Mouse (Mus musculus) right cerebral cortex, postnatal 14 days (tissue): ENCODE data around the gene Dusp18.

Experiments used
- DNase-seq: peaks from one replicate; pipeline ENCODE4 v3.0.0; 2022

Gene Dusp18

DNA sequence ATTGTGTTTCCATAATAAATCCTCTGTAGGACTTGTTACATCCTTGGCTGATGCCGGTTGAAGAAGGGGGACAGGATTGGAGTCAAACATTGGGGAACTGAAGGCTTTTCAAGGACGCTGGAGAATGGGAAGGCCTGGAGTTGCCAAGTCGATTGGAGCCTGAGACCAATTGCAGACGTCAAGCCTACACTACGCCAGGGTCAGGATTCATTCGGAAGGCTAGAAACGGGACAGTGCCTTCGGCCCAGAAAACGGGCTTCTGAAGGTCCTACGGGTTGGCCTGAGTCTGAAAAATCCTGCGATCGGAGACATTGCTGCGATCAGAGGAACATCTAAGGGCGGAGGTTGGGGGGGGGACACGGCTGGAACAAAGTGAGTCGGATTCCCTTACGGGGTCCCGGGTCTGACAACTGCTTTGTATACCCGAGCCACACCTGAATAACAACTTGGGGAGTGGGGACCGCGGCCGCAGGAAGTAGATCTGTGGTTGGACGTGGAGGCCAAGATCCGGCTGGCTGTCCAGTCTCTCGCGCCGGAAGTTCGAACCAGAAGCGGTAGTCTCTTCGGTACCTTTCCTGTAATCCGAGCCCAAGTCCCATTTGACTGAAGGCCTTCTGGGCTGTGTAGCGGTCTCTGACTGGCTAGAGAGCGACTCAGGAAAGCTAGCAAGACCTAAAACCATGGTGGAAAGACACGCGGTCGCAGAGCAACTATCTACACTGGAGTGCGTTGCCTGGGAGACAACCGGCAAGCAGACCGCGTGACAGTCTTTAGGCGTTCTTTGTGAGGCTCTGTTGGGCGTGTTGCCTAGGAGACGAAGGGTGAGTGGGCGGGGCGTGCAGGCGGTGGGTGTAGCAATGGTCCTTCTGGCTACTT is at the start of gene Dusp18, which contains the start of gene 4921536K21Rik:
Gene Dusp18 (plus strand): TSS at position 835 of the 876 bp plus-strand sequence.
Gene 4921536K21Rik (minus strand): TSS at position 693 of the 876 bp plus-strand sequence.
- DNase-seq: peak; percentile 94

DNA sequence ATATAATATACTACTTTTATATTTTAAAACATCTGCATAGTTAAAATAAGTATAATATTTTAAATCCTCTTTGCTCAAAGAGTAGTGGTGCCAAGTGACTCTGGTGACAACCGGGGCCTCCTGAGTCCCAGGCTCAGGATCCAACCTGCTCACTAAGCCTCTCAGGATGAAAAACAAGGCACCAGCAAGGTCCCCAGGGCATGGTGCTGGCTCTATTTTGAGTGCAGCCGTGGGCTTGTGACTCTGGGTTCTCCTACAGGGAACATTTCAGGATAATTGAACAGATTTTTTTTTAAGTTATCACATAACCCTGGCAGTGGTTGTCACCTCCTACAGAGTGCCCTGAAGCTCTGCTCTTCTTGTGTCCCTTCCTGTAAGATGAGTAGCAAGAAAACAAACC is 48.7 kb upstream of the Dusp18 start:
- no peak for DNase-seq

DNA sequence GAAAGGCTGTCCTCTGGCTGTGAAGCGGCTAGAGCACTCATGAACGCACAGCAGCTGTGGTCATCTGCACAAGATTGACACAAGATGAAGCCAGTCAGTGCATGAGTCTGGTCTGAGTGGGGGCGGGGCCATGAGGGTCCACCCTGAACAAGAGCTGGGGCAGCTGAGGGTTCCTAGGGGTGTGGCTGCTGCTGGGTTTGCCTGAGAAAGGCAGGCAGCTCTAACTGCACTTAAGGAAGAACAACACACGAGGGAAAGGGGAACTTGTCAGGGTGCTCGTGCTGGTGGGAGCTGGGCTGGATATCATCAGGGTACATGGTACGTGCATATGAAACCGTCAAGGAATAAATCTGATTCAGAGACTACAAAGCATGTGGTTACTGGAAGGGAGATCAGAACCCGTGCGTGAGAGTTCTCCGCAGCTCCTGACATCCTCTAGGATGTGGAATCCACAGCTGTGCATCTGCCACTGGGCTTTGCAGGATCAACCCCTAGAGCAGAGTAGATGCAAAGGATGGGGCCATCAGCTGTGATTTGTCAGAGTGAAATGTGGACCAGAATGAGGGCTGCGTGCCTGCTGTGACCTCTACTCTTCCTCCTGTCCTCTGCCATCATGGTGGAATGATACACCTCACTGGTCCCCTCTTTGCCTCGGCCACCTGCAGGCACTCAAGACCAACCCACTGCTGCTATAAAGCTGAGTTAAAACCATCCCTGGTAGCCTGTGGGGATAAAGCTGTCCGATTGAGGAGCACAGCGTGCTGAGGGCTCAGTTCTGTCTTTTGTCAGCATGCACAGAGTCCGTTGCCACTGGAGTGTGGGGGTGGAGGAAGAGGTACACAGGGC is 45.3 kb upstream of the Dusp18 start:
- DNase-seq: no peak

DNA sequence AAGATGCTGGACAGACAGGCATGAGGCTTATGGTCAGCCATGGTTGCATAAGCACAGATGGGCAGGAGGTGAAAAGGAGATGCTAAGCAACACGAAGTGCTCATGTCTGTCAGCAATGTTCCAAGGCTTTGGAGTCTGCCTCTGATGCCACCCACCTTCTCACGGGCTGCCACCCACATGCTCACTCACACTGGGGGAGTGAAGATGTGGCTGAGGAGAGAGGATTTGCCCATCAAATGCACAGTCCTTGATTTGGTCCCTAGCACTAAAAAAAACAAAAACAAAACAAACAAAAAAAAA is 44.8 kb upstream of the Dusp18 start:
- DNase-seq: no peak

DNA sequence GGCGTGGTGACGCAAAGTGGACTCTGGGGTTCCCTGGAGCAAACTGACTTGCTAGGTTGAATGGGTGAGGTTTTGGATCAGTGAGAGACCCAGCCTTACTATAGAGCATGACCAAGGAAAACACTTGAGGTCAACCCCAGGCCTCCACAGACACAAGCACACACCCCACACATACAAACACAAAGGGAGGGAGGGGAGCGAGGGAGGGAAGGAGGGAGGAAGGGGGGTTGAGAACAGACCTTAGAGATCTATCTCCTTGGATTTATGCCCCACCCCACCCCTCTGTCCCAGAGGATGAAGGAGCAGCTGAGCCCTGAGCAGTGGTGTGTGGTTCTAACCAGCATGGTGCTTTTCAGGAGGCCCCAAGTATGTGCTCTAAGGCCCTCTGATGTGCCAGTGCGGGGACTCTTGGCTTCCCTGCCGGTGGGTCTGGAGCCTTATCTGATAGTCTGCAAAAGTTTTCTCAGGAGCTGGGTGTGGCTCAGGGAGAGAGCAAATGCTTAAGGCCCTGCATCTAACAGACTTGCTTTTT is 44.2 kb upstream of the Dusp18 start:
- no peak for DNase-seq

DNA sequence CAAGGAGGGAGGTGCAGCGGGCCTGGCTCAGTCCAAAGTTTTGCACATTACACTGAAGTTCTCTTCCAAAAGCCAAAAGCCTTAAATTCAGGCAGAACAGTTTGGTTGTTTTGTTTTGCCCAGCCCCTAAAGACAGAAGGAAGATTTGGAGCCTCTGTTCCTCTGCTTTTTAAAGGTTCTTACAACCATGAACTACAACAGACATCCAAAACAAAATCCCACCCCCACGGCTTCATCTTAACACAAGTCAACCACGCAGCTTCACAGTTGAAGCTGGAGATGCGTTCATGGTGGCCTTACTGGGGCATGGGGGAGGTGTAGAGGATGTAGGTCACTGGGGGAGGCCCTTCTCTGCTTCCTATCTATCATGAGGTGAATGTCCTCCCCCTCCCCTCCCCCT is 43.2 kb upstream of the Dusp18 start:
- DNase-seq: no peak

DNA sequence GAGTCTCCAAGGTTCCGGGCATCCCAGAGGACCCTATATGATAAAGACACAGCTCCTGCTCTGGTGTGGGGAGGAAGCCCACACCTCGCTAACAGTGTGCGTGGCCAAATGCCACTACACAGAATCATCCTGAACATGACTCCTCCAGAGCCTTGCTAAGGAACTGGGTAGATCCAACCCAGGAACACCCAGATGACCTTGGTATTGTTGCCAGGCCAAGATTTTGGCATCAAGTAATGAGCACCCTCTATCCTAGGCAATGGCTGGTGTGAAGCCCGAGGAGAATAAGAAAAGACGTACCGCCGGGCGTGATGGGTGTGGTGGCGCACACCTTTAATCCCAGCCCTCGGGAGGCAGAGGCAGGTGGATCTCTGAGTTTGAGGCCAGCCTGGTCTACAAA is 42.0 kb upstream of the Dusp18 start:
- DNase-seq: no peak

DNA sequence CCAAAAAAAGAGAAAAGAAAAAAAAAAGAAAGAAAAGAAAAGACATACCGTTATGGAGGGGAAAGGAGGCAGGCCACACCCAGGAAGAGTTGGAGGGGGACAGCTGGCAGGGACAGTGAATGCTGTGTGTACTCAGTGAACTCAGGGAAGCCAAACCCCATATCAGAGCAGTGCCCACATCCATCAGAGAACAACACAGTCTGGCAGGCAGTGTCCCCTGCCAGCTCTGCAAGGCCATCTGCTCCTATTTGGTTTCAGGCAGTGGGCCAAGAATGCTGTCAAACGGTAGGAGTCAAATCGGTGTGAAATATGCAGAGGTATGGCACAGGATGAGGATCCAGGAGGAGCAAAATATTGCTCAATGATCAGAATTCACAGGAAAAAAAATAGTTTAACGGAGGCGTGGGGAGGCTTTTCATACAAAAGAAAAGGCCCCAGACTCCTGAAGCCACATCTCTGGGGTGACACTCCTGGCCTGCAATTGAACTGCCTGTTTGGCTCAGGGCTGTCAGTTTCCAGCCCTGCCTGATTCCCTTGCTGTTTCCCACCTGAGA is 41.5 kb upstream of the Dusp18 start:
- DNase-seq: peak; percentile 56

DNA sequence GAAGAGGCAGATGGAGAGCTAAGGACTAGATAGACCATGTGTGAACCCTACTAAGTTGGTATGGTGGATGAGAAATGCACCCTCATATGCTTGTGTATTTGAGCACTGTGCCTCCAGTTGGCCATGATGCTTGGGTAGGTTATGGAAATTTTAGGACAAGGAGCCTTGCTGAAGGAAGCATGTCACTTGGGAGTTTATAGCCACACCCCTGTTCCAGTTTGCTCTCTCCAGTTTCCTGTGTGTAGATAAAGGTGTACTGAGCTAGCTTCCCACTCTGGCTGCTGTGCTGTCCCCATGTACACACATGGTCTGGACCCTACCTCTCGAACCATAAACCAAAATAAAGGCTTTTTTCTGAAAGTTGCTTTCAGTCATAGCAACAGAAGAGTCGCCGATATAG is 40.9 kb upstream of the Dusp18 start:
- DNase-seq: no peak

DNA sequence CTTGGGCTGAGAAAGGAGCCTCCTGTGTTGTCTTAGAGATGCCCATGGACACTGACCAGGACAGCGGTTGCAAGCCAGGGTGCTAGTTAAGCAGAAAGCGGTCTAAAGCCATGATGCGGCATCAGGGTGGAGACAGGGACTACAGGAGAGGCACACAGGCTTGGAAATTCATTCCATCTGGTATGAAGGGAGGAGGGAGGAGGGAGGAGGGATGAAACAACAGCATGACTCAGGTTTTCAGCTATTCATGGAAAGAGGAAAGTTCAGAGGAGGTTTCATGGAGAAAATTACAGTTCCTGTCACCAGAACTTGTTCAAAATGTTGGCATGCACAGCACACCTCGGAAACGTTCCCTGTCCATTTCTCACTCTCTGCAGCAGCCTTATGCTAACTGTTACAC is 39.2 kb upstream of the Dusp18 start:
- no peak for DNase-seq

DNA sequence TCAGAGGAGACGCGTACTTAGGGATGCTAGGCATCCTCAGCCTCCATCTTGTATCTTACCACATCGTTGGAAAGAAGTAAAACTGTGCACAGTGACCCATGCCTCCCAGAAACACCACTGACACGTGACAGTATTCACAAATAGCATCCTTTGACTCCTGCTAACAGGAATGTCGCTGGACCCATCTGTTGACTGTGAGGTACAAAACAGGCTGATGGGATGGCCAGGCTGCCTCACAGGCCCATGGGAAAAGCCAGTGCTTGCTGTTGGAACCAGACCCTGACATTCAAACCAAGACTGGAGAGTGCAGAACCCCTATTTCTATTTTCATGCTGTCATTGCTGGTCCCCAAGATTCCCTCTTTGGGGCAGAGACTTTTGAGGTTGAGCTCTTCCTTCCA is 37.1 kb upstream of the Dusp18 start:
- no peak for DNase-seq

DNA sequence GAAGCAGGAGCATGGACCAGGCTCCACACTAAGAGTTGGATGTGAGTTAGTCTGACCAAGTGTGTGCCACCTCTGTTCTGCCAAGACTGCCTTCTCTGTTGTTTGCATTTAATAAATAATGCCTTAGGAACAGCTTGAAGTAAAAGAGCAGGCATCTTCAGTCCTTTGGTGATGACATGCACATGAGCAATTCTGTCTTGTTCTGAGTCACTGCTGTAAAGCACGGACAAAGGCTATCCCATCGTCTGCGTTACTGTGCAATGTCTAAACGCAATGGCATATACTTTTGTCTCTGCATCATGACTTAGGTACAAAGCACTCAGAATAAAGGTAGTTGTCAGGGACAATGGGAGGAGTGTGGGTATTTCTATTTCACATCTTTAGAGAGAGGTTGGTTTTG is 35.3 kb upstream of the Dusp18 start:
- DNase-seq: no peak

DNA sequence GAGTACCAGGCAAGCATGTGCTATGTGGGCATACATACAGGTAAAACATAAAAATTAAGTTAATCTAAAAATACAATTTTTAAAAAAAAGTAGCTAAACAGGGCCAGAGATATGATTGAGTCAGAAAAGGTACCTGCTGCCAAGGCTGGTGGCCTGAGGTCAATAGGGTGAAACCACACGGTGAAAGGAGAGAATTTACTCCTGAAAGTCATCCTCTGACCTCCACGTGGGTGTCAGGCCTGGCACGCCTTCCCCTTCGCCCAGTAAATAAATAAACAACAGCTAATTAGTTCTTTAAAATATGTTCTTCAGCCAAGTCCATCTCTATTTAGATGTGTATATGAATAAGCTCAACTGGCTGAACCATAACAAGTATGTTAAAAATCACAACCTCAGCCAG is 34.7 kb upstream of the Dusp18 start:
- no peak for DNase-seq

DNA sequence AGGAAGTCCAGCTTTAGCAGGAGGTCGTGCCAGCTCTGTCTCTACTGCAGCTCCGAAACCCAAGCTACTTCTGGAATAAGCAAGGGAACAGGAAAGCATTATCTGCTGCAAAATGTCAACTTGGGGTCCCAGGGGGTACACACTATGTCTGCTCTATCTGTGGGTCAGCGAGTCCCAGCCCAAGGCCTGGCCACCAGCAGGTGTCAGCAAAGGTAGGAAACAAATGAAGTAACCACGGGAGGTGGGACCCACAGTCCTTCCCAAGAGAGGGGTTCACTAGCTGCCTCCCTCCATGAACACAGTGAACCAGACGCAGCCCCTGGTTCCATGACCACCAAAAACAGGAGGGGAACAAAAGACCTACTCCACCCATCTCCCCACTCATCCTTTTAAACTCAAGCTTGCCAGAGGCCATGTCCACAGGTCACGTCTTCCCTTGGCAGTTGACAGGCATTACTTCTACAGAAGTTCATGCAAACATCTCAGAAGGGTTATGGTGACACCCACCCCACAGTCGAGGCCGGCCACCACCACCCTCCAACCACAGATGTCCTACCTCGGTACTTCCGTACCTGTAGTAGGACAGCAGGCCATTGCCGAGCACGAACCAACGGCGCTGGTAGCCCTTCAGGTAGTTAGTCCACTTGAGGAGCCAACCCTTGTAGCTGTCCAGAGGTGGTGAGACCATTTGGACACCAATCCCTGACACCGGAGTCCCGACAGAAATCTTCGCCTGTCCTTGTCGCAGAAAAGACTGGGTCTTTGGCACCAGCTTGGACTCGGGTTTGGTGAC is 32.2 kb upstream of the Dusp18 start:
- DNase-seq: peak; percentile 18

DNA sequence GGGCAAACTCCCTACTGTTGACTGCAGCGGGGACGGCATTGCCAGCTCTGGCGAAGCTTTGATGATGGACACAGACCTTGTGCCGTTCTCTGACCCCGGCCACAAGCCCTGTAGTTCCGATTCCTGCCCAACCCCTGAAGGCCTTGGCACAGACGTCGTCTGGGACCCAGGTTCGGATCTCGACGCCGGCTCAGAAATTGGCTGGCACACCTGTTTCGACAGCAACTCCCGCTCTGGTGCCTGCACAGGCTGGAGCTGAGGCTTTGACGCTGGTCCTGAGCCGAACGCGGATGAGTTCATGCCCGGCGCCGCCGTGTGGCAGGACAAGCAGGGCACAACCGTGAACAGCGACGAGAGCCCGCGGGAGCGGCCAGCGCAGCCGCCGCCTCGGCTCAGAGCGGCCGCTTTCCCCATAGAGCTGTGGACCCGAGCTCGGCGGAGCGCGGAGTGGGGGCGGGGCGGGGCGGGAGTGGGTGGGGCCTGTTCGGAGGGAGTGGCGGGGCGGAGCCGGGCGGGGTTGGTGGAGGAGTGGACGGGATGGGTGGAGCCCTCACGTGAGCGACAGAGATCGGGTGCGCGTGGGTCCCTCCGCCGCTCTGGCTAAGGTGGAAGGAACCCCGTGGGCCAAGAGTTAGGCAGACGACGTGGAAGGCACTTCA is 31.5 kb upstream of the Dusp18 start, which contains the start of gene Osbp2:
Gene Osbp2 (minus strand): TSS at position 450 of the 659 bp plus-strand sequence.
- DNase-seq: peak; percentile 82

DNA sequence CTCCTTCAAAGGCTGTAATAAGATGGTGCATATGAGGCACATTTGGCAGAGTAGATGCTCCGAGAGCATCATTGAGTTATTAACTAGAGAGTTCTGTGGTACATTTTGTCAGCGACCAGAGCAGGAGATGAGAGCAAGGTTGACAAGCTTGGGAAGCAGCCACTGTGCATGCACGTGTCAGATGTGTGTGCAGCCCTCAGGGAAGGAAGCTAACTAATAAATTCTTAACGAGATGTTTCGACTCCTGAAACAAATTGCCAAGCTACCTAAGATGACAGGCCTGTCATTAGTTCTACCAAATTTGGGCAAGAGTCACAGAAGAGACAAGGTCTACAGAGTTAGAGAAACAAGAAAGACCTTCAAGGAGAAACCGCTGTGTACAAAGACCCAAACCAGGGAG is 30.7 kb upstream of the Dusp18 start:
- DNase-seq: no peak

DNA sequence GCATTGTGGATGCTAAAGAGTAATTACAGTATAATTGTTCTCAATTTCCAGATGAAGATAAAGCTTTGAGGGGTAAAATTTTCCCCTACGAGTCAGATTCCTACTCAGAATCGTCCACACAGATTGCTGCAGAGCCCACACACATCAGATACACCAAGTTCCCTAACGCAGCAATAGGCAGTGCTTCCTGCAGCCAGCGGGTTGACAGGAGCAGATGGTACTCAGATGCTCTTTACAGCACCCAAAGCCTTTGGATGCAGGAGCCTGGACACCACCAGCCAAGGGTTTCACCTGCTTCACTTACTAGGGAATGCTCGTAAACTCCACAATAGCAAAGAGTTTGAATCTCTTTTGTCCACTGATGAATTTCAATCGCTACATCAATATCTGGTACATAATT is 18.6 kb upstream of the Dusp18 start:
- DNase-seq: no peak

DNA sequence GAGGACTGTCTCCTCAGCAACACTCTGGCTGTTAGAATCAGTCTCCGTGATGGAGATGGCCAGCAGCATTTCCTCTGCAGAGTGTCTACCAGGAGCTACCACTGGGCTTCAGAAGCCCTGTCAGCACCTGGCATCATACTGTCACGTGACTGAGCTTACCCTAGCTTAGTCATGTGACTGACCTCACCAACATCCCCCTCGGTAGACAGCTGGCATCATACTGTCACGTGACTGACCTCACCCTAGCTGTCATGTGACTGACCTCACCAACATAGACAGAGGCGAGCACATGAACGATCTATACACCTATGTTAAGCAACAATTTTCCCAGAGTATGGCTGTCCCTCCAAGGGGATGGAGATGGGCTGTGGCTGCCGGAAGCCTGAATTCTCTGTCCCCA is 16.4 kb upstream of the Dusp18 start:
- no peak for DNase-seq

DNA sequence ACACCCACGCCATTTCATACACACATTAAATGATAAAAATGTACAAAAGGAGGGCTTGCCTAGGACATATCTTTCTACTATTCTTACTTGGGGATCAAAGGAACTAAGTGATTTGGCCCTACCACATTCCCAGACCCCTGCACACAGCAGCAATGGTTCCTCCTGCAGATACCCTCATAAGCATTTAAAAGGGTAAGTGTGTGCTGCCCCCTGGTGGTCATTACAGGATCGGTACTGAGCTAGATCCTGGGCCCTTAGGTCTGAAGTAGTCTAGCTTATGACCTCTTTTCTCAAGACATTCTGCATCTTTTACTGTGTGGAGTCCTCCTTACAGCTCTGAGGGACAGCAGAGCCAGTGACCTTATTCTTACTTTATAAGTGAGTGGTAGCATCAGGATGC is 15.2 kb upstream of the Dusp18 start:
- DNase-seq: peak; percentile 81

DNA sequence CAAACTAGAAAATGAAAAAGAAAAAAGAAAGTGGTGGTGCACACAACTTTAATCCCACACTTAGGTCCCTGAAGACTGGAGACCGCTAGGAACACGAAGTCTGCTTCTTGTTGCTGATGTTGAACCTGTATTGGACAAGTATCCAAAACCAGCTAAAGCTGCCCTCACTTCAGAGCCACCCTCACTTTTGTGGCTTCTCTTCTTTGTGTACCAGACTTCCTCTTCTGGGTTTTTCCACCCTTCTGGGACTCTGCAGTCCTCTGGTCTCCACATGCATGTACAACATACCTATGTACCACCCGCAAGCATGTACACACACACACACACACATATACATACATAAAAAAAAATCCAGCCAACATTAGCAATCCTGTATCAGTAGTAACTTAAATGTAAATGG is 11.3 kb upstream of the Dusp18 start:
- no peak for DNase-seq

DNA sequence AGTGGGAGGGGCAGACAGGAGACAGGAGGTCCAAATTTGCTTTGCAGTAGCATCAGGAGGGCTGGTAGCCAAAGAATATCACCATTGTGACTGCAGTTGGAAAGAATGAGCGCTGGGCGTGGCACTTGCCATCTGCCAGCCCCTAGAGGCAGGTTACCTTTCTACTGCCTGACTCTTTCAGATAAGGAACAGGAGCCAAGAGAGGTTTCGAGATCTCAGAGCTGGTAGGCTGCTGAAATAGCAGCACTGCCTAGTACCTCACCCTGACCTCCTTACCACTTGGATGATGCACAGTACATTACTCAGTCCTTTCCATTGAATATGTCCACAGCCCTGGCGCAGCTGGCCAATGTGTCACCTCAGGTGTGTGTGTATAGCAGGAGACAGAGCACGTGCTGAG is 7.7 kb upstream of the Dusp18 start:
- DNase-seq: no peak

DNA sequence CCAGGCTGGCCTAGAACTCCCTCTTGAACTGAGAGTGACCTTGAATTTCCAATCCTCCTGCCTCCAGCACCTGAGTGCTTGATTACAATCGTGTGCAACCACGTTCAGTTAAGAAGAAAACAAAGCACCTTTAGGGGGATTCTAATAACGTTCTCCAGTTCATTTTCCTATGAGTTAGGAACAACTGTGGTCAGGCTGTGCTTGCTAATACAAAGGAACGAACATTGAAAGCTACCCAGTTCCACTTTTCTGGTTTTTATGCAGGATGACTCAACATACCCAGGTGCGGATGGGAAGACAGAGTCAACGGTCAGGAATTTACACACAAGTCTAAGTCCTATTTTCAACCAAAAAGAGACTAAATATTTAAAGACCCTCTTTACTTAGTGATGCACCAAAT is 1.1 kb upstream of the Dusp18 start:
- no peak for DNase-seq
